Mouse (Mus musculus): ENCODE results near the gene Nipsnap3b. TPM values are rescaled to one million over a fixed set of nuclear protein-coding genes. Genes with fewer than 3 reads are reported as not detected.
A peak's percentile ranks its signal among the peaks of the same experiment; 100 is the strongest.

Nipsnap3b gene
- polyA plus RNA-seq, 1 experiment from 2014 or later: 42.7 TPM

- WGBS (ENCODE audit: insufficient replicate concordance): 81% methylated on average over 14 of the region's 14 CpGs
- Histone ChIP-seq H3K4me2 (no peak overlapping the region), H3K9me3 (replicated peaks) (no peaks in the 10 kb centered on the region), H3K4me1 (replicated peaks) (no peaks in the 10 kb centered on the region), H3K36me3 (peaks cover 35% of the 10 kb centered on the region), H3K4me3 (replicated peaks) (no peak overlapping the region), H3K27ac (peak overlapping the region; percentile 54), H3K27me3 (no peaks in the 10 kb centered on the region), H3K9ac (no peak overlapping the region)
- DNase-seq: no peak
- ATAC-seq (ENCODE audit: low read depth): peak; percentile 78
Measured at GRCm38 (mm10) chr4:53023189-53023925, 11.7 kb downstream of the Nipsnap3b start.

- no peak for DNase-seq
Measured at GRCm38 (mm10) chr4:53024397-53024796, 12.7 kb downstream of the Nipsnap3b start.

GRCm38 (mm10) chr4:53027811-53028210, 16.1 kb downstream of the Nipsnap3b start:
- DNase-seq (no peak), ATAC-seq (ENCODE audit: low read depth) (no peak)

More at GRCm38 (mm10) chr4:53024397-53024796, 12.7 kb downstream of the Nipsnap3b start:
- H3K27me3 ChIP-seq: no peaks in the 10 kb centered on the region
- WGBS (ENCODE audit: insufficient replicate concordance): 68% methylated on average over 4 of the region's 4 CpGs
- ATAC-seq (ENCODE audit: low read depth): no peak
- no peak overlapping the region for H3K9ac ChIP-seq
- H3K4me1 ChIP-seq (replicated peaks): no peaks in the 10 kb centered on the region
- H3K4me2 ChIP-seq: no peak overlapping the region
- peaks cover 27% of the 10 kb centered on the region for H3K36me3 ChIP-seq
- no peaks in the 10 kb centered on the region for H3K9me3 ChIP-seq (replicated peaks)
- no peak overlapping the region for H3K4me3 ChIP-seq (replicated peaks)
- H3K27ac ChIP-seq: no peak overlapping the region

GRCm38 (mm10) chr4:53030326-53030948, 18.8 kb downstream of the Nipsnap3b start:
- Histone ChIP-seq H3K4me1 (replicated peaks) (no peaks in the 10 kb centered on the region), H3K27ac (no peak overlapping the region), H3K4me2 (no peak overlapping the region), H3K4me3 (replicated peaks) (no peak overlapping the region), H3K27me3 (no peaks in the 10 kb centered on the region), H3K9me3 (replicated peaks) (no peaks in the 10 kb centered on the region), H3K9ac (no peak overlapping the region), H3K36me3 (peaks cover 5% of the 10 kb centered on the region)
- ATAC-seq (ENCODE audit: low read depth): no peak
- no peak for DNase-seq
- WGBS (ENCODE audit: insufficient replicate concordance): 49% methylated on average over 8 of the region's 8 CpGs

More at GRCm38 (mm10) chr4:53027811-53028210, 16.1 kb downstream of the Nipsnap3b start:
- Histone ChIP-seq H3K9ac (no peak overlapping the region), H3K27ac (no peak overlapping the region), H3K4me2 (no peak overlapping the region), H3K4me1 (replicated peaks) (no peaks in the 10 kb centered on the region), H3K36me3 (peaks cover 10% of the 10 kb centered on the region), H3K27me3 (no peaks in the 10 kb centered on the region), H3K9me3 (replicated peaks) (no peaks in the 10 kb centered on the region), H3K4me3 (replicated peaks) (no peak overlapping the region)
- WGBS (ENCODE audit: insufficient replicate concordance): 51% methylated on average over 3 of the region's 3 CpGs

GRCm38 (mm10) chr4:53043819-53044218, 32.1 kb downstream of the Nipsnap3b start:
- Histone ChIP-seq H3K9ac (no peak overlapping the region), H3K36me3 (peaks cover 35% of the 10 kb centered on the region)

GRCm38 (mm10) chr4:53045807-53046206, 34.1 kb downstream of the Nipsnap3b start:
- ATAC-seq (ENCODE audit: low read depth) (no peak), DNase-seq (no peak)

More at GRCm38 (mm10) chr4:53043819-53044218, 32.1 kb downstream of the Nipsnap3b start:
- DNase-seq: no peak
- Histone ChIP-seq H3K27me3 (no peaks in the 10 kb centered on the region), H3K9me3 (replicated peaks) (no peaks in the 10 kb centered on the region), H3K27ac (no peak overlapping the region), H3K4me3 (replicated peaks) (no peak overlapping the region), H3K4me1 (replicated peaks) (no peaks in the 10 kb centered on the region), H3K4me2 (no peak overlapping the region)
- ATAC-seq (ENCODE audit: low read depth): no peak
- WGBS (ENCODE audit: insufficient replicate concordance): 79% methylated on average over 8 of the region's 8 CpGs

GRCm38 (mm10) chr4:53046238-53047022, 34.8 kb downstream of the Nipsnap3b start:
- H3K27me3 ChIP-seq: no peaks in the 10 kb centered on the region
- peaks cover 44% of the 10 kb centered on the region for H3K36me3 ChIP-seq
- H3K9me3 ChIP-seq (replicated peaks): no peaks in the 10 kb centered on the region
- H3K4me1 ChIP-seq (replicated peaks): no peaks in the 10 kb centered on the region
- H3K27ac ChIP-seq: no peak overlapping the region
- DNase-seq: no peak
- WGBS (ENCODE audit: insufficient replicate concordance): 64% methylated on average over 9 of the region's 9 CpGs
- H3K4me2 ChIP-seq: no peak overlapping the region
- no peak for ATAC-seq (ENCODE audit: low read depth)
- H3K4me3 ChIP-seq (replicated peaks): no peak overlapping the region
- no peak overlapping the region for H3K9ac ChIP-seq

More at GRCm38 (mm10) chr4:53045807-53046206, 34.1 kb downstream of the Nipsnap3b start:
- Histone ChIP-seq H3K27ac (no peak overlapping the region), H3K4me2 (no peak overlapping the region), H3K4me1 (replicated peaks) (no peaks in the 10 kb centered on the region), H3K27me3 (no peaks in the 10 kb centered on the region), H3K9me3 (replicated peaks) (no peaks in the 10 kb centered on the region), H3K4me3 (replicated peaks) (no peak overlapping the region), H3K9ac (no peak overlapping the region), H3K36me3 (peaks cover 41% of the 10 kb centered on the region)
- 65% methylated on average over 7 of the region's 7 CpGs for WGBS (ENCODE audit: insufficient replicate concordance)

- no peaks in the 10 kb centered on the region for H3K4me1 ChIP-seq (replicated peaks)
- H3K4me3 ChIP-seq (replicated peaks): no peak overlapping the region
- H3K4me2 ChIP-seq: no peak overlapping the region
- H3K9ac ChIP-seq: no peak overlapping the region
- peaks cover 52% of the 10 kb centered on the region for H3K36me3 ChIP-seq
- DNase-seq (no peak), ATAC-seq (ENCODE audit: low read depth) (no peak)
- no peaks in the 10 kb centered on the region for H3K9me3 ChIP-seq (replicated peaks)
- no peaks in the 10 kb centered on the region for H3K27me3 ChIP-seq
- H3K27ac ChIP-seq: no peak overlapping the region
- WGBS (ENCODE audit: insufficient replicate concordance): 63% methylated on average over 7 of the region's 7 CpGs
Measured at GRCm38 (mm10) chr4:53062301-53063008, 50.8 kb downstream of the Nipsnap3b start.

Other genes starting within 250 kb of the Nipsnap3b start
- not detected in 2 replicates for gene Olfr275, start 197.3 kb upstream of the Nipsnap3b start, polyA plus RNA-seq (2015; fragmentation: Nextera tagmentation; extraction: Ambion mirVana)
- gene Olfr273, start 152.6 kb upstream of the Nipsnap3b start, polyA plus RNA-seq (2015; fragmentation: Nextera tagmentation; extraction: Ambion mirVana): not detected in 2 replicates
- not detected in 2 replicates for gene Olfr272, start 92.7 kb upstream of the Nipsnap3b start, polyA plus RNA-seq (2015; fragmentation: Nextera tagmentation; extraction: Ambion mirVana)
- not detected in 2 replicates for gene Olfr270, start 47.3 kb upstream of the Nipsnap3b start, polyA plus RNA-seq (2015; fragmentation: Nextera tagmentation; extraction: Ambion mirVana)
- gene Nipsnap3a, start 22.6 kb upstream of the Nipsnap3b start, polyA plus RNA-seq (2015; fragmentation: Nextera tagmentation; extraction: Ambion mirVana): not detected in 2 replicates
- 6.5 and 8.4 TPM in 2 replicates for gene Abca1, start 148.0 kb downstream of the Nipsnap3b start, polyA plus RNA-seq (2015; fragmentation: Nextera tagmentation; extraction: Ambion mirVana)